Mouse (Mus musculus) lung, adult 2 months (tissue): Measurements from ENCODE around the gene Cisd3. TPM values are rescaled to one million over a fixed set of nuclear protein-coding genes. Genes with fewer than 3 reads are reported as not detected.
"Not testable (repeated sequence)": the region's sequence is repeated elsewhere in the genome, so short reads cannot be mapped to it uniquely, and the experiment has no call there.

Source experiments
- DNase-seq: peaks from one replicate; pipeline ENCODE4 v3.0.0; 2022
- H3K4me1 ChIP-seq: fragments of 200-500 bp; 2 replicates; pipeline ENCODE4 v1.6.1; 2011; ENCODE audit warnings: low read length; ENCODE audit not compliant: control insufficient read depth, insufficient read depth
- H3K4me3 ChIP-seq: fragments of 200-500 bp; replicated peaks from 2 replicates; pipeline ENCODE3; 2011; ENCODE audit warnings: low read depth, mild to moderate bottlenecking, control low read depth, low read length; ENCODE audit errors: extremely low read depth
- CTCF ChIP-seq: fragments of 200-500 bp; IDR thresholded peaks from 2 replicates; pipeline ENCODE4 v1.5.1; 2011; ENCODE audit warnings: mild to moderate bottlenecking, low read length, control low read depth; ENCODE audit not compliant: insufficient read depth
- POLR2A ChIP-seq: fragments of 200-500 bp; IDR thresholded peaks from 2 replicates; pipeline ENCODE4 v1.6.1; 2011; ENCODE audit warnings: low read depth, mild to moderate bottlenecking, control low read depth, low read length, borderline replicate concordance; ENCODE audit errors: extremely low read depth
- WGBS: fragments of 180-500 bp; shearing (Covaris S2); methylation state at CpG from one replicate; pipeline ENCODE4 v1.1.7; 2018; 5-methylcytosine and 5-hydroxymethylcytosine counted together
- polyA plus RNA-seq: library from polyadenylated mRNA; depleted of rRNA; stranded (reverse); fragments of >200 nt; gene quantifications from 2 replicates; pipeline ENCODE4 v1.2.3, GENCODE M21; 2012

Cisd3 gene
- polyA plus RNA-seq, 1 experiment = 34.0 TPM

- TF ChIP-seq POLR2A = no peak
- TF ChIP-seq CTCF = no peak
- Histone ChIP-seq H3K4me3 (no peak overlapping the region), H3K4me1 (no peaks in the 10 kb centered on the region)
- DNase-seq = no peak
- 79% methylated on average over 26 of the region's 26 CpGs for WGBS
Measured at GRCm38 (mm10) chr11:97717369-97718280, 32.0 kb downstream of the Cisd3 start.

- WGBS = 53% methylated on average over 15 of the region's 15 CpGs
- no peak for TF ChIP-seq CTCF
- TF ChIP-seq POLR2A = no peak
- no peak overlapping the region for H3K4me3 ChIP-seq
- no peak for DNase-seq
- H3K4me1 ChIP-seq = no peaks in the 10 kb centered on the region
Measured at GRCm38 (mm10) chr11:97718281-97718860, 32.7 kb downstream of the Cisd3 start.

GRCm38 (mm10) chr11:97719041-97719440 is 33.4 kb downstream of the Cisd3 start:
- no peaks in the 10 kb centered on the region for H3K4me1 ChIP-seq
- TF ChIP-seq POLR2A = no peak
- TF ChIP-seq CTCF = no peak
- 72% methylated on average over 4 of the region's 4 CpGs for WGBS
- H3K4me3 ChIP-seq = no peak overlapping the region
- no peak for DNase-seq

GRCm38 (mm10) chr11:97721338-97721737 is 35.7 kb downstream of the Cisd3 start:
- no peak overlapping the region for H3K4me3 ChIP-seq
- WGBS = 90% methylated on average over 4 of the region's 4 CpGs
- no peaks in the 10 kb centered on the region for H3K4me1 ChIP-seq
- TF ChIP-seq CTCF = no peak
- TF ChIP-seq POLR2A = no peak
- DNase-seq = no peak

GRCm38 (mm10) chr11:97723709-97724108 is 38.1 kb downstream of the Cisd3 start:
- no peaks in the 10 kb centered on the region for H3K4me1 ChIP-seq
- no peak overlapping the region for H3K4me3 ChIP-seq
- TF ChIP-seq CTCF = no peak
- no peak for TF ChIP-seq POLR2A
- no peak for DNase-seq
- WGBS = 53% methylated on average over 7 of the region's 7 CpGs

GRCm38 (mm10) chr11:97728311-97728710 is 42.7 kb downstream of the Cisd3 start:
- WGBS = 69% methylated on average over 7 of the region's 7 CpGs
- no peak overlapping the region for H3K4me3 ChIP-seq
- no peaks in the 10 kb centered on the region for H3K4me1 ChIP-seq
- no peak for DNase-seq
- no peak for TF ChIP-seq CTCF
- TF ChIP-seq POLR2A = no peak

- WGBS = 78% methylated on average over 7 of the region's 7 CpGs
- DNase-seq = no peak
- no peak overlapping the region for H3K4me3 ChIP-seq
- H3K4me1 ChIP-seq = peaks cover 4% of the 10 kb centered on the region; the same call in 1 of the 2 replicates
- TF ChIP-seq POLR2A = no peak
- no peak for TF ChIP-seq CTCF
Measured at GRCm38 (mm10) chr11:97728730-97729129, 43.1 kb downstream of the Cisd3 start.

GRCm38 (mm10) chr11:97733689-97734088 is 48.1 kb downstream of the Cisd3 start:
- DNase-seq = no peak
- WGBS = 38% methylated on average over 10 of the region's 10 CpGs
- no peak for TF ChIP-seq CTCF
- TF ChIP-seq POLR2A = no peak
- Histone ChIP-seq H3K4me1 (peaks cover 5% of the 10 kb centered on the region; the same call in 1 of the 2 replicates), H3K4me3 (no peak overlapping the region)

GRCm38 (mm10) chr11:97734810-97735209 is 49.2 kb downstream of the Cisd3 start:
- not testable (repeated sequence) for DNase-seq, H3K4me1 ChIP-seq, H3K4me3 ChIP-seq
- 75% methylated on average over 5 of the region's 5 CpGs for WGBS

- WGBS = 86% methylated on average over 5 of the region's 5 CpGs
- TF ChIP-seq CTCF (no peak), POLR2A (no peak)
- H3K4me3 ChIP-seq = no peak overlapping the region
Measured at GRCm38 (mm10) chr11:97736645-97737044, 51.0 kb downstream of the Cisd3 start.

More at GRCm38 (mm10) chr11:97736645-97737044, 51.0 kb downstream of the Cisd3 start:
- DNase-seq = no peak
- H3K4me1 ChIP-seq = peaks cover 9% of the 10 kb centered on the region
